Mouse (Mus musculus): ENCODE data around the gene Camk1g. TPM values are rescaled to one million over a fixed set of nuclear protein-coding genes. Genes with fewer than 3 reads are reported as not detected.

The Camk1g gene
- total and polyA plus RNA-seq, 3 experiments, result not detected

DNA sequence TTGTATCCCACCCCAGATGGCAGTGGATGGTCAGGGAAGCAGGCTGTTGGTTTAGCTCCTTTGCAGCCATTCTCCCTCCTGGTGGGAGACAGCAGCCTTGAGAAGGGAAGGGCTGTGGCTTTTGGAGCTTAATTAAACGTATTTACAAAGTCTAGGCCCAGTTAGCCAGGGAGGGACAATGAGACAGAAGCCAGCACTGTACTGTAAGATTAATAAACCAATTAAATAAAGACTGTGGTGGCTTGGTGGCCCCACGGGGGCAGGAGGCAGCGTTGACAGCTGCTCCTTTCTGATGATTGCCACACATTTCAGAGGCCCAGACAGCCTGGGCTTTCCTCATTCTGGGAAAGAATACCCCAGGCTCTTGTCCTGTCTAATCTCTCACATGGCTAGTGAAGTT is 19.4 kb upstream of the Camk1g start:
- in situ Hi-C loops (cut with MboI; ENCODE audit: low pct_ligation_motif_present, low pct_unique_long_range_greater_than_20kb, low sequenced_read_pairs), result no loop called here
- DNase-seq (ENCODE audit: extremely low read depth), result no peak
- no peak overlapping the region for H3K9ac ChIP-seq (ENCODE audit: insufficient read depth, low read depth)
- H3K79me2 ChIP-seq (replicated peaks; ENCODE audit: control insufficient read depth, extremely low read depth, insufficient read depth, poor library complexity, severe bottlenecking), result no peaks in the 10 kb centered on the region
- TF ChIP-seq CHD2 (IDR thresholded peaks at IDR 0.05; ENCODE audit: low read length) (no peak), RAD21 (IDR thresholded peaks at IDR 0.05; ENCODE audit: low read depth, low read length) (no peak), MEF2A (IDR thresholded peaks at IDR 0.05; ENCODE audit: borderline replicate concordance, low read depth, low read length) (no peak), BHLHE40 (IDR thresholded peaks at IDR 0.05; ENCODE audit: low read depth, low read length) (no peak), POLR2AphosphoS2 (IDR thresholded peaks at IDR 0.05; ENCODE audit: low read depth, low read length) (no peak), JUND (conservative IDR thresholded peaks at IDR 0.05; ENCODE audit: low read depth, low read length) (no peak), RCOR1 (conservative IDR thresholded peaks at IDR 0.05; ENCODE audit: low read depth, low read length) (no peak)
- H3K4me2 ChIP-seq (ENCODE audit: insufficient read depth, low read depth, poor library complexity, severe bottlenecking), result no peak overlapping the region
- dilution Hi-C loops (cut with MboI; ENCODE audit: extremely low pct_ligation_motif_present, extremely low pct_unique_long_range_greater_than_20kb, low sequenced_read_pairs), result no loop called here
- no peak overlapping the region for H3K4me3 ChIP-seq (replicated peaks in 1 of 3; ENCODE audit: low read depth in 2 of 3, low read length in 2 of 3, poor library complexity in 1 of 3)
- peaks cover 0 to 5% of the 10 kb centered on the region in 2 experiments; a peak in 1 of 4 replicates for H3K4me1 ChIP-seq (ENCODE audit: control insufficient read depth in 1 of 2, insufficient read depth in 2 of 2)
- no peaks in the 10 kb centered on the region for H3K9me3 ChIP-seq (replicated peaks; ENCODE audit: low read length)
- no peak overlapping the region for H3K27ac ChIP-seq (ENCODE audit: insufficient read depth, low read depth)
- peaks cover 44% of the 10 kb centered on the region for H3K27me3 ChIP-seq (replicated peaks)
- no peaks in the 10 kb centered on the region for H3K36me3 ChIP-seq (replicated peaks in 1 of 2; ENCODE audit: control insufficient read depth in 1 of 2, insufficient read depth in 1 of 2, low read length in 1 of 2)

DNA sequence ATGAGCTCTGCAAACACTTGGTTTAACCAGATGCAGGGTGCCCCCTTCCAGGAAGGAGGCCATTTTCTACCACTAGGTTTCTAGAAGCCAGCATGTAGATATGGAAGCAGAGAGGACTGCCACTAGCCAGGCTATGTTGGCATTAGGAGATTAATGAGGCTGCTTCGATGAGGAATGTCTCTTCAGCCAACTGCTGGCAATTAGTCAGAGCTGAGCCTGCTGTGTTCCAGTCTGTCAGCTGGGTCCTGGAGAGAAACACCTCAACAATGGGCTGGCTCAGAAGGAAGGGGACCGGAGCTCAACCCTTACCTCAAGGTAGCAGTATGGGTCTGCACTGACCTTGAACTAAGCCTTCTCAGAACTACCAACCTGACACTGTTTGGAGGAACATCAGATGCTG is 17.1 kb upstream of the Camk1g start:
- TF ChIP-seq RAD21 (IDR thresholded peaks at IDR 0.05; ENCODE audit: low read depth, low read length), result no peak
- no peak for TF ChIP-seq SMC3 (IDR thresholded peaks at IDR 0.05; ENCODE audit: low read depth, low read length)
- TF ChIP-seq USF2 (conservative IDR thresholded peaks at IDR 0.05; ENCODE audit: low read depth, low read length), result no peak
- TF ChIP-seq BHLHE40 (IDR thresholded peaks at IDR 0.05; ENCODE audit: low read depth, low read length), result no peak
- TF ChIP-seq HCFC1 (IDR thresholded peaks at IDR 0.05; ENCODE audit: low read depth, low read length), result no peak
- no peak for TF ChIP-seq EP300 (IDR thresholded peaks at IDR 0.05; ENCODE audit: low read length)
- no peak for TF ChIP-seq SIN3A (IDR thresholded peaks at IDR 0.05; ENCODE audit: low read length)
- TF ChIP-seq ZNF384 (IDR thresholded peaks at IDR 0.05; ENCODE audit: low read depth, low read length), result no peak
- no peak for TF ChIP-seq ZKSCAN1 (IDR thresholded peaks at IDR 0.05; ENCODE audit: borderline replicate concordance, low read depth, low read length)
- TF ChIP-seq POLR2AphosphoS2 (IDR thresholded peaks at IDR 0.05; ENCODE audit: low read depth, low read length), result no peak
- TF ChIP-seq E2F4 (IDR thresholded peaks at IDR 0.05; ENCODE audit: insufficient replicate concordance, low read depth, low read length), result no peak
- no peak for TF ChIP-seq CHD1 (IDR thresholded peaks at IDR 0.05; ENCODE audit: low read depth, low read length)
- no peak for TF ChIP-seq MAZ (IDR thresholded peaks at IDR 0.05; ENCODE audit: low read depth, low read length)
- no peak for TF ChIP-seq KAT2A (IDR thresholded peaks at IDR 0.05; ENCODE audit: insufficient replicate concordance, low read length)
- no peaks in the 10 kb centered on the region for H3K36me3 ChIP-seq (replicated peaks in 1 of 2; ENCODE audit: control insufficient read depth in 1 of 2, insufficient read depth in 1 of 2, low read length in 1 of 2)
- H3K4me1 ChIP-seq (ENCODE audit: control insufficient read depth in 1 of 2, insufficient read depth in 2 of 2), result peaks cover 0 to 5% of the 10 kb centered on the region in 2 experiments; a peak in 2 of 4 replicates
- no peak overlapping the region for H3K4me3 ChIP-seq (replicated peaks in 1 of 3; ENCODE audit: low read depth in 2 of 3, low read length in 2 of 3, poor library complexity in 1 of 3)
- no peak for DNase-seq (ENCODE audit: extremely low read depth)
- no peaks in the 10 kb centered on the region for H3K9me3 ChIP-seq (replicated peaks; ENCODE audit: low read length)
- in situ Hi-C loops (cut with MboI; ENCODE audit: low pct_ligation_motif_present, low pct_unique_long_range_greater_than_20kb, low sequenced_read_pairs), result no loop called here
- H3K27ac ChIP-seq (ENCODE audit: insufficient read depth, low read depth), result no peak overlapping the region
- dilution Hi-C loops (cut with MboI; ENCODE audit: extremely low pct_ligation_motif_present, extremely low pct_unique_long_range_greater_than_20kb, low sequenced_read_pairs), result no loop called here
- H3K4me2 ChIP-seq (ENCODE audit: insufficient read depth, low read depth, poor library complexity, severe bottlenecking), result no peak overlapping the region
- no peaks in the 10 kb centered on the region for H3K79me2 ChIP-seq (replicated peaks; ENCODE audit: control insufficient read depth, extremely low read depth, insufficient read depth, poor library complexity, severe bottlenecking)
- peaks cover 41% of the 10 kb centered on the region for H3K27me3 ChIP-seq (replicated peaks)
- H3K9ac ChIP-seq (ENCODE audit: insufficient read depth, low read depth), result no peak overlapping the region
